Mouse (Mus musculus): ENCODE data around the gene Myo18a. TPM values are rescaled to one million over a fixed set of nuclear protein-coding genes. Genes with fewer than 3 reads are reported as not detected.

The Myo18a gene
- total and polyA plus RNA-seq, 2 experiments from 2014 or later = 35.0 to 82.0 TPM

- Histone ChIP-seq H3K9ac (replicated peaks; ENCODE audit: low read length, poor library complexity, severe bottlenecking) (peak overlapping the region; percentile 56), H3K36me3 (ENCODE audit: insufficient read depth, low read length) (no peaks in the 10 kb centered on the region), H3K4me2 (ENCODE audit: low read depth, low read length, poor library complexity, severe bottlenecking) (peak overlapping the region; percentile 68), H3K27ac (ENCODE audit: low read depth, low read length) (peak overlapping the region; percentile 70), H3K27me3 (ENCODE audit: insufficient read depth, low read length) (no peaks in the 10 kb centered on the region), H3K4me1 (ENCODE audit: insufficient read depth, low read length) (no peaks in the 10 kb centered on the region; the same call in 1 of the 2 replicates), H3K9me3 (ENCODE audit: low read length) (no peaks in the 10 kb centered on the region), H3K4me3 (ENCODE audit: low read depth, low read length) (peak overlapping the region; percentile 38)
- WGBS = 5% methylated on average over 19 of the region's 19 CpGs
- DNase-seq (ENCODE audit: low spot score) (peak; percentile 97), ATAC-seq (ENCODE audit: low FRiP score) (peak; percentile 83)
- peak; percentile 99 for TF ChIP-seq CTCF (IDR thresholded peaks at IDR 0.05)
Observed at GRCm38 (mm10) chr11:77793238-77793930, 30.3 kb downstream of the Myo18a start.

GRCm38 (mm10) chr11:77795216-77795615 lies 32.2 kb downstream of the Myo18a start:
- DNase-seq (ENCODE audit: low spot score) (no peak), ATAC-seq (ENCODE audit: low FRiP score) (no peak)
- Histone ChIP-seq H3K4me3 (ENCODE audit: low read depth, low read length) (no peak overlapping the region), H3K9me3 (ENCODE audit: low read length) (no peaks in the 10 kb centered on the region), H3K9ac (replicated peaks; ENCODE audit: low read length, poor library complexity, severe bottlenecking) (no peak overlapping the region), H3K4me2 (ENCODE audit: low read depth, low read length, poor library complexity, severe bottlenecking) (no peak overlapping the region), H3K4me1 (ENCODE audit: insufficient read depth, low read length) (no peaks in the 10 kb centered on the region; the same call in 1 of the 2 replicates), H3K27me3 (ENCODE audit: insufficient read depth, low read length) (no peaks in the 10 kb centered on the region), H3K27ac (ENCODE audit: low read depth, low read length) (no peak overlapping the region), H3K36me3 (ENCODE audit: insufficient read depth, low read length) (no peaks in the 10 kb centered on the region)
- WGBS = 85% methylated on average over 5 of the region's 5 CpGs
- TF ChIP-seq CTCF (IDR thresholded peaks at IDR 0.05) = no peak

- H3K4me2 ChIP-seq (ENCODE audit: low read depth, low read length, poor library complexity, severe bottlenecking) = no peak overlapping the region
- H3K27me3 ChIP-seq (ENCODE audit: insufficient read depth, low read length) = no peaks in the 10 kb centered on the region
- H3K36me3 ChIP-seq (ENCODE audit: insufficient read depth, low read length) = no peaks in the 10 kb centered on the region
- no peak for TF ChIP-seq CTCF (IDR thresholded peaks at IDR 0.05)
- H3K4me3 ChIP-seq (ENCODE audit: low read depth, low read length) = no peak overlapping the region
- H3K27ac ChIP-seq (ENCODE audit: low read depth, low read length) = no peak overlapping the region; the same call in 1 of the 2 replicates
- no peak overlapping the region for H3K9ac ChIP-seq (replicated peaks; ENCODE audit: low read length, poor library complexity, severe bottlenecking)
- no peak for ATAC-seq (ENCODE audit: low FRiP score)
- WGBS = 70% methylated on average over 9 of the region's 9 CpGs
- no peaks in the 10 kb centered on the region for H3K4me1 ChIP-seq (ENCODE audit: insufficient read depth, low read length)
- H3K9me3 ChIP-seq (ENCODE audit: low read length) = no peaks in the 10 kb centered on the region
- DNase-seq (ENCODE audit: low spot score) = no peak
Observed at GRCm38 (mm10) chr11:77800491-77800868, 37.4 kb downstream of the Myo18a start.

DNA sequence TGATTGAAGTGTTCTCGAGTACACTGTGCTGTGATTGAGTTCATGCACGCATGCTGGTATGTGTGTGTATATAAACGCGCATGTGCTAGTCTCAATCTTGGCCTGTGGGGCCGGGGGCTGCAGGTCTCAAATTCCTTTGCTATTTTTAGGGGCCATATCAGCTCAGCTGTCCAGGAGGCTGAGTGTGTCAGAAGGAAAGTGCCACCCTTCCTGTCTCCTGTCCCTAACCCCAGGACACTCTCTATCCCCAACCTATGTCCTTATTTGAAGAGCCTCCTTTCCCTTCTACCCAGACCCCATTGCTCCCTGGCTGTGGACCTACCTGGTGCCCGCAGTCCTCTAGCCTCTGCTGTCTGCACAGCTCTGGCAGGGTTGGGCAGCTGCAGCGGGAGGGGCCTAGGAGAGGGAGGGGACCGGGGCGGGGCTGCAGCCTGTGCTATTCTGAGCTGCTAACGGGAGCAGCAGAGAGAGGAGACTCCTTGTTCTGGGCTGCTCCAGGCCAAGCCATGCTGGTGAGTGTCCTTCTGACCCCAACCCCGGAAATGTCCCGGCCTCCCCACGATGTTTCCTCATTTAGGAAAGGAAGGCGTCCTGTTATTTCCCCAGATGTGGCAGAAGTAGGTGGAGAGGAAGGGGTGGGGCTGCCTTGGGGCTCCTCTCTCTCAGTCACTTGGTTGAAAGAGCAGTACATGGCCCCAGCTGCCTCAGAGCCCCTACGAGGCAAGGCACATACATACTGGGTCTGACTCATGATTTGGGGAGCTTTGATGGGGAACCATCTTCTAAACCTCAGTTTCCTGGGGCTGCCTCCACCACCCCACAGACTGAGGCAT lies 38.0 kb downstream of the Myo18a start:
- Histone ChIP-seq H3K4me1 (ENCODE audit: insufficient read depth, low read length) (no peaks in the 10 kb centered on the region), H3K4me2 (ENCODE audit: low read depth, low read length, poor library complexity, severe bottlenecking) (no peak overlapping the region), H3K27me3 (ENCODE audit: insufficient read depth, low read length) (no peaks in the 10 kb centered on the region), H3K36me3 (ENCODE audit: insufficient read depth, low read length) (no peaks in the 10 kb centered on the region), H3K9me3 (ENCODE audit: low read length) (no peaks in the 10 kb centered on the region), H3K4me3 (ENCODE audit: low read depth, low read length) (no peak overlapping the region), H3K27ac (ENCODE audit: low read depth, low read length) (no peak overlapping the region), H3K9ac (replicated peaks; ENCODE audit: low read length, poor library complexity, severe bottlenecking) (no peak overlapping the region)
- DNase-seq (ENCODE audit: low spot score) (no peak), ATAC-seq (ENCODE audit: low FRiP score) (peak; percentile 38; the same call in 1 of the 2 replicates)
- TF ChIP-seq CTCF (IDR thresholded peaks at IDR 0.05) = no peak
- WGBS = 34% methylated on average over 15 of the region's 15 CpGs

GRCm38 (mm10) chr11:77802341-77802865 lies 39.4 kb downstream of the Myo18a start:
- H3K9ac ChIP-seq (replicated peaks; ENCODE audit: low read length, poor library complexity, severe bottlenecking) = no peak overlapping the region
- H3K27me3 ChIP-seq (ENCODE audit: insufficient read depth, low read length) = no peaks in the 10 kb centered on the region
- ATAC-seq (ENCODE audit: low FRiP score) (no peak), DNase-seq (ENCODE audit: low spot score) (no peak)
- no peak for TF ChIP-seq CTCF (IDR thresholded peaks at IDR 0.05)
- no peak overlapping the region for H3K4me3 ChIP-seq (ENCODE audit: low read depth, low read length)
- H3K9me3 ChIP-seq (ENCODE audit: low read length) = no peaks in the 10 kb centered on the region
- H3K4me1 ChIP-seq (ENCODE audit: insufficient read depth, low read length) = no peaks in the 10 kb centered on the region; the same call in 1 of the 2 replicates
- no peak overlapping the region for H3K4me2 ChIP-seq (ENCODE audit: low read depth, low read length, poor library complexity, severe bottlenecking)
- H3K36me3 ChIP-seq (ENCODE audit: insufficient read depth, low read length) = no peaks in the 10 kb centered on the region
- WGBS = 75% methylated on average over 9 of the region's 9 CpGs
- no peak overlapping the region for H3K27ac ChIP-seq (ENCODE audit: low read depth, low read length)
